Mouse (Mus musculus) stomach, embryonic 14.5 days (tissue): ENCODE results near the gene Cenpu. TPM values are rescaled to one million over a fixed set of nuclear protein-coding genes. Genes with fewer than 3 reads are reported as not detected.

Experiments
- ATAC-seq: fragments of 200-750 bp; cut with Nextera tagmentation; 2 replicates; pipeline ENCODE4 v1.8.0; 2017; ENCODE audit warnings: low read depth, moderate TSS enrichment; ENCODE audit not compliant: insufficient number of reproducible peaks, insufficient read depth, low FRiP score
- H3K27ac ChIP-seq: fragments of 300-500 bp; sonication (generic); 2 replicates; pipeline ENCODE4 v1.5.1; 2014; ENCODE audit warnings: mild to moderate bottlenecking, low read length, moderate library complexity, mixed read lengths
- H3K27me3 ChIP-seq: fragments of 300-500 bp; sonication (generic); 2 replicates; pipeline ENCODE4 v1.6.1; 2014; ENCODE audit warnings: low read length, control low read depth, mixed read lengths; ENCODE audit not compliant: control insufficient read depth, insufficient read depth
- H3K36me3 ChIP-seq: fragments of 300-500 bp; sonication (generic); 2 replicates; pipeline ENCODE4 v1.6.1; 2014; ENCODE audit warnings: mild to moderate bottlenecking, control low read depth, low read length, moderate library complexity, mixed read lengths; ENCODE audit not compliant: control insufficient read depth, insufficient read depth
- H3K4me1 ChIP-seq: fragments of 300-500 bp; sonication (generic); 2 replicates; pipeline ENCODE4 v1.6.1; 2014; ENCODE audit warnings: low read length, control low read depth, mixed read lengths; ENCODE audit not compliant: control insufficient read depth, insufficient read depth
- H3K4me2 ChIP-seq: fragments of 300-500 bp; sonication (generic); replicated peaks from 2 replicates; pipeline ENCODE4 v1.6.1; 2014; ENCODE audit warnings: low read depth, low read length, control low read depth
- H3K4me3 ChIP-seq: fragments of 300-500 bp; sonication (generic); 2 replicates; pipeline ENCODE4 v1.5.1; 2014; ENCODE audit warnings: low read depth, low read length, control low read depth
- H3K9ac ChIP-seq: fragments of 300-500 bp; sonication (generic); replicated peaks from 2 replicates; pipeline ENCODE4 v1.6.1; 2014; ENCODE audit warnings: low read depth, mild to moderate bottlenecking, control low read depth, low read length, moderate library complexity, mixed read lengths
- H3K9me3 ChIP-seq: fragments of 300-500 bp; sonication (generic); 2 replicates; pipeline ENCODE4 v1.6.1; 2016; ENCODE audit warnings: low read depth, low read length, control low read depth; ENCODE audit not compliant: control insufficient read depth
- WGBS: fragments of 180-500 bp; shearing (Covaris S2); extraction: QIAGEN DNeasy Blood & Tissue Kit; methylation state at CpG from one replicate; pipeline ENCODE4 v1.1.7; 2014; 5-methylcytosine and 5-hydroxymethylcytosine counted together
- polyA plus RNA-seq: library from polyadenylated mRNA; unstranded; fragments of >200 nt; fragmentation: Nextera tagmentation; extraction: Ambion mirVana; gene quantifications from 2 replicates; pipeline ENCODE4 v1.2.1, GENCODE M21; 2014

Gene Cenpu
- polyA plus RNA-seq, 1 experiment from 2014 or later, result 14.4 TPM

DNA sequence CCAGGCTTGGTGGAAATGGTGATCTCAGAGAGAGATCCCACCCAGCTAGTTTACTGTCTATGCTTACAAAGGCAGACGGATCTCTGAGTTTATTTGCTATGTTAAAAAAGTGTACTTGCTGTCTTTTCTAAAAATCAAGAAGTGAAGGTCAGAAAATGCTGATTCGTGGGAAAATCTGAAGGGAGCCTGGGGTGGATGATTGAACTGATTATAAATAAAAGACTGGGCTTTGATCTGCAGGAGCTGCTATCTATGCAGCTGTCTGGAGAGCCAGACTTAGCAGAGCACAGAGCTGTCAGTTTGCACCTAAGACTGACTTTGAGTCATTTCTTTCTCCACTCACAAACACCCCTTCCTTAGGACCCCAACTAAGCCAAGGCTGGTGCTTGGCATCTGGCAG, 45.6 kb downstream of the Cenpu start:
- 52% methylated on average over 2 of the region's 2 CpGs for WGBS
- H3K4me2 ChIP-seq, result no peak overlapping the region
- no peaks in the 10 kb centered on the region for H3K27me3 ChIP-seq
- no peak for ATAC-seq
- no peak overlapping the region for H3K4me3 ChIP-seq
- H3K4me1 ChIP-seq, result 0 out of 2 replicates have a peak, but pooled peaks cover 2% of the 10 kb centered on the region
- H3K9ac ChIP-seq, result no peak overlapping the region
- no peak overlapping the region for H3K27ac ChIP-seq
- no peaks in the 10 kb centered on the region for H3K36me3 ChIP-seq
- H3K9me3 ChIP-seq, result no peaks in the 10 kb centered on the region

DNA sequence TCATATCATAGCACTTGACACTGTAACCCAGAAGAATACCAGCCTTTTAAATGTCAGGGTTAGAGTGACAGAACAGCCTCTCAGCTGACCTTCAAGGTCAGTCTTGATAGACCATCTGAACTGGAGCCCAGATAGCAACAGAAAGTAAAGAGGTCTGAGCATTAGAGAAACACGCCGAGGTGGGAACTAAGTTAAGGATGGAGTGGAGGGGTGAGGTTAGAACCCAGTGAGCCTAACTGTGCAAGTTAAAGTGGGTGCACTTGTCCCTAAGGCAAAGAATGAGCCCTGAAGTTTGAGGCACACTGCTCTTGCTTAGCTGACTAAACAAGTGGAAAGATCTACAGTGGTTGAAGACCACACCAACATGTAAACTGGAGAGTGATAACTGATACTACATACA, 46.3 kb downstream of the Cenpu start:
- Histone ChIP-seq H3K9ac (no peak overlapping the region), H3K4me1 (0 out of 2 replicates have a peak, but pooled peaks cover 2% of the 10 kb centered on the region), H3K27ac (no peak overlapping the region), H3K4me2 (no peak overlapping the region), H3K4me3 (no peak overlapping the region), H3K9me3 (no peaks in the 10 kb centered on the region), H3K27me3 (no peaks in the 10 kb centered on the region), H3K36me3 (no peaks in the 10 kb centered on the region)
- no peak for ATAC-seq
- WGBS, result 67% methylated on average over 2 of the region's 2 CpGs

DNA sequence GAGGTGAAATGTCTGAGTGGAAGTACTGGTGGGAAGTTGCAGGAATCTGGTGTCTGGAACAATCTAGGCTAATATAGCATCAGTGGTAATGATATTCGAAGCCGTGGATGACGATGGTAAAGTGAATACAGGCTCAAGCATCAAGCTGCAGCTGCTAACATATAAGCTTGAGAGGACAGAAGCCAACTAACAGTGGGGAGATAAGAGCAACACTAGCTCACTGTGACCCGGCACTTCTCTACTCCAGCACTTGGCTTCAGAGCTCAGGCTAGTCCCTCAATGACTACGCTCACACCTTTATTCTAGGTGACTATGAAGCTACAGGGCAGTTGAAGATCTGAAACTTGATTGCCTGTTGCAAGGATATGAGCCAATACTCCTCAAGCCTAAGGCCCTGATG, 46.9 kb downstream of the Cenpu start:
- H3K4me2 ChIP-seq, result no peak overlapping the region
- no peak for ATAC-seq
- WGBS, result 93% methylated on average over 5 of the region's 5 CpGs
- H3K9ac ChIP-seq, result no peak overlapping the region
- H3K9me3 ChIP-seq, result no peaks in the 10 kb centered on the region
- no peaks in the 10 kb centered on the region for H3K27me3 ChIP-seq
- H3K27ac ChIP-seq, result no peak overlapping the region
- no peak overlapping the region for H3K4me3 ChIP-seq
- H3K36me3 ChIP-seq, result no peaks in the 10 kb centered on the region
- H3K4me1 ChIP-seq, result 0 out of 2 replicates have a peak, but pooled peaks cover 2% of the 10 kb centered on the region

DNA sequence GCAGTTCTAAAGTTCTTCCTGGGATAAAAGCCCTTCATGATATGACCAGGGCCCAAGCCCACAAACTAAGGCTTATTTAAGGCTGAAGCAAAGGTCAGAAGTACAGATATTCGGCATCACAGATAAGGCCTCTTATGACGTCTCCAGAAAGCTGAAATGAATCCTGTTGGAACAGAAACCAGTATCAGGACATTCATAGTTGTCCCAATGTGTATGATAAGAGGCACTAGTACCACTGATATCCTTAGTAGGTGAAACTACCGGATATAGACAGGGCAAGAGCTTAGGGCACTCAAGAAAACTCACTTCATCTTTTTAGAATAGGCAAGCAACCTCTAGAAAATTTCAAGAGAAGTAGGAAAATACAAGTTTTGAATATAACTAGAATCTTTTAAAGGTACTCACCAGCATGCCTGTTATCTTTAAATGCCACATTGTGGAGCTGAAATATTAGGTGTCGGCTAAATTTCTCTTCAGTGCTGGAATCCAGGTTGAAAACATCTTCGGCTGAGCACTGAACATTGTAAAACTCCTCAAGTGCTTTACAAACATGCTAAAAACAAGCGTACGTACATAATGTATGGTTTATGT, 47.6 kb downstream of the Cenpu start:
- H3K27ac ChIP-seq, result no peak overlapping the region
- no peaks in the 10 kb centered on the region for H3K9me3 ChIP-seq
- WGBS, result 90% methylated on average over 7 of the region's 7 CpGs
- 0 out of 2 replicates have a peak, but pooled peaks cover 2% of the 10 kb centered on the region for H3K4me1 ChIP-seq
- H3K4me2 ChIP-seq, result no peak overlapping the region
- no peaks in the 10 kb centered on the region for H3K27me3 ChIP-seq
- no peaks in the 10 kb centered on the region for H3K36me3 ChIP-seq
- no peak for ATAC-seq
- no peak overlapping the region for H3K4me3 ChIP-seq
- no peak overlapping the region for H3K9ac ChIP-seq

DNA sequence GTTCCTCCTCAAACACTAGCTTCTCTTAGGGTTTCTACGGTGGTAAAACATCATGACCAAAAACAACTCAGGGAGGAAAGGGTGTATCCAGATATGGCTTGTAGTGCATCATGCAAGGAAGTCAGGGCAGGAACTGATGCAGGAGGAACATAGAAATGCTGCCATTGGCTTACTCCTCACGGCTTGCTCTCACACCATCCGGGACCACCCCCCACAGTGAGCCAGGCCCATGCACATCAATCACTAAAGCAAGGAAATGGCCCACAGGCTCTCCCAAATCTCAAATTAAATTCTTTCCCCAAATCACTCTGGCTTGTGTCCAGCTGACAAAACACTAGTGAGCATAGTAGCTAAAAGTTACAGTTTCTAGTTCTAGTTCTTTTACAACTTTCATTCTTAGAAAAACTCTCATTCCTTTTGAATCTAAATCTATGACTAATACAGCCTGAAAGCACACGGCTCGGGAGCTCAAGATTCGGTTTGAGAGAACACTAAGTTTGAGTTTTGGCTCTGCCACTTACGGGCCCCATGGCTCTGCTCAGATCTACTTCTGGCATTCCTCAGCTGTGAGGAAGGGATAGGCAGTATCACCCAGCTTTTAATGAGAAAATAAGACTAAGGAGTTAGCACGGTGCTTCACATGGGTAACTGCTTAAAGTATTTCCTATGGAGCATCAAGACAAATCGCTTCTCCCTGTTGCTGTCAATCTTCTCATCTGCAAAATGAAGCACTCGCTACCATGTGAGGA, 49.3 kb downstream of the Cenpu start:
- no peak overlapping the region for H3K4me2 ChIP-seq
- no peak overlapping the region for H3K4me3 ChIP-seq
- H3K27me3 ChIP-seq, result no peaks in the 10 kb centered on the region
- H3K4me1 ChIP-seq, result 0 out of 2 replicates have a peak, but pooled peaks cover 2% of the 10 kb centered on the region
- H3K9me3 ChIP-seq, result no peaks in the 10 kb centered on the region
- no peak overlapping the region for H3K27ac ChIP-seq
- H3K36me3 ChIP-seq, result peaks cover 4% of the 10 kb centered on the region; the same call in 1 of the 2 replicates
- no peak overlapping the region for H3K9ac ChIP-seq
- ATAC-seq, result no peak
- WGBS, result 49% methylated on average over 10 of the region's 10 CpGs

DNA sequence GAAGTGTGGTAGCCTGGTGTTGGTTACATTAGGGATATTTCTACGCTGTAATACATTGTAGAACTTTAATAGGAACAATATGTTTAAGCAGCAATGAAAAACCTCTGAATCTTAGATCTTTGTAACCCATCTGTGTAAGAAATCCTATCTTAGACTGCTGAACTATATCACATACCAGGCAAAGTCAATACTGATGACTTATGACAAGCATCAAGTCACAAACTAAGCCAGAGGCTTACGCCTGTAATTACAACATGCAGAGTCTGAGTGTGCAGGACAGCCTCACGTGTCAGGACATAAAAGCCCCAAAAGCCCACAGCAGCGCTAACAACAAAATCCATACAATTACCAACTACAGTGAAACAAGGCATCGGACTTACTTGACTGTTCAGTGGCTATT, 51.8 kb downstream of the Cenpu start:
- no peaks in the 10 kb centered on the region for H3K9me3 ChIP-seq
- ATAC-seq, result no peak
- 0 out of 2 replicates have a peak, but pooled peaks cover 2% of the 10 kb centered on the region for H3K4me1 ChIP-seq
- H3K27ac ChIP-seq, result no peak overlapping the region
- 78% methylated on average over 5 of the region's 5 CpGs for WGBS
- peaks cover 4% of the 10 kb centered on the region; the same call in 1 of the 2 replicates for H3K36me3 ChIP-seq
- H3K9ac ChIP-seq, result no peak overlapping the region
- no peak overlapping the region for H3K4me2 ChIP-seq
- no peak overlapping the region for H3K4me3 ChIP-seq
- H3K27me3 ChIP-seq, result no peaks in the 10 kb centered on the region

DNA sequence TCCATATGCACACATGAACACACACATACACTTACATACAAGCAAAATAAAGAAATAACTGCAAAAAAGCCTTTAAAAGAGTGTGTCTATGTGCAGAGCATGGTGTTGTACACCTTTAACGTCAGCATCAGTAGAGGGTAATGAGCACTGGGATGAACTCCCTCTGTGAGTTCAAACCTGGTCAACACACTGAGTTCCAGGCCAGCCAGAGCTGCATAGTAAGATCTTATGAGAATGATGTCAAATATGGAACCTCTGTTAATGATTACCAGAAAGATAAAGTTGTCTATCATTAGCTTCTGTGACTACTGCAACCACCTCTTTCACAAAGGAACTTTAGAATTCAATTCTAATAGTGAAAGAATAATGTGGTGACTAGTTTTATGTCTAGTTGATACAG, 55.1 kb downstream of the Cenpu start:
- Histone ChIP-seq H3K4me3 (no peak overlapping the region), H3K9ac (no peak overlapping the region), H3K27me3 (no peaks in the 10 kb centered on the region), H3K4me1 (no peaks in the 10 kb centered on the region), H3K36me3 (peaks cover 4% of the 10 kb centered on the region; the same call in 1 of the 2 replicates), H3K4me2 (no peak overlapping the region), H3K27ac (no peak overlapping the region), H3K9me3 (no peaks in the 10 kb centered on the region)
- 77% methylated on average over 1 of the region's 1 CpGs for WGBS
- ATAC-seq, result no peak

DNA sequence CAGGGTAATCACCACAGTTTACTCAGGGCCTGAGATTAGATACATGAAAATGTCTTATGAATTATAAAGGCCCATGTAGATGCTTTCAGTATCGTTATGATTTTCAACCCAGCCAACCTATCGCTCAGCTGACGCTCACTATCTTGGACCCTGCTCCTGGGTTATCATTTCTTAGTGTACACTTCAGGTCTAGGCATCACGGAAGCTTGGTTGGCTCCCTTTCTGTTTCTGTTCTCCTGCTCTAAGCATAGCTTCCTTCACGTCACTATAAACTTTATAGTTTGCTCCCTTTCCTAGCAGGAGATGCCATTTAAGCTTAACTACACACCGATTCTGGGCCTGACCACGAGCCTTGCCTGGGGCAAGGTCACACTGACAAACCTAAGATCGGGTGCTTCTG, 59.7 kb downstream of the Cenpu start:
- H3K36me3 ChIP-seq, result no peaks in the 10 kb centered on the region
- no peak overlapping the region for H3K9ac ChIP-seq
- H3K27ac ChIP-seq, result no peak overlapping the region
- peaks cover 5% of the 10 kb centered on the region for H3K4me1 ChIP-seq
- no peak overlapping the region for H3K4me3 ChIP-seq
- 80% methylated on average over 8 of the region's 8 CpGs for WGBS
- 0 out of 2 replicates have a peak, but pooled peaks have one; percentile 14 for ATAC-seq
- H3K27me3 ChIP-seq, result no peaks in the 10 kb centered on the region
- H3K4me2 ChIP-seq, result no peak overlapping the region
- no peaks in the 10 kb centered on the region for H3K9me3 ChIP-seq
